Mouse (Mus musculus): Measurements from ENCODE around the gene Slc26a9. TPM values are rescaled to one million over a fixed set of nuclear protein-coding genes. Genes with fewer than 3 reads are reported as not detected.

Gene Slc26a9
- total RNA-seq, 2 experiments from 2014 or later = not detected

- no peak for DNase-seq (ENCODE audit: low spot score in 2 of 2)
These were observed 9.1 kb upstream of the Slc26a9 start for GRCm38 (mm10) chr1:131734657-131735273.

DNA sequence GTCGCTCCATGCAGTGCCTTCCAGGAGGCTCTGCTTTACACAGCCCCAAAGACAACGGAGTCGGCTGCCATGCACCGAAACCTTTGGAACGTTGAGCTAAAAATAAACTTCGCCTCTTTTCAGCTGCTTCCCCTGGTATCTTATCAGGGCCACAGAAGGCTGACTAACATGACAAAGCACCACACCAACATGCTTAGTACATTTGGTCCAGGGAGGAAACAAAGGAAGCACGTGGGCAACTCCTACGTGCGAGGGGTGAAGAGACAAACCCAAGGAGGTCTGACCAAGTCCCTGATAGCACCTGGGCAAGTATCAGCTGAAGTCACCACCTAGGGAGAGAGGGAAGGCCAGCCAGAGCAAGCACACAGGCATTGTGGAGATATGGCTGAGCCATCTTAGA, 7.3 kb upstream of the Slc26a9 start:
- DNase-seq (ENCODE audit: low spot score in 2 of 2) = no peak

DNA sequence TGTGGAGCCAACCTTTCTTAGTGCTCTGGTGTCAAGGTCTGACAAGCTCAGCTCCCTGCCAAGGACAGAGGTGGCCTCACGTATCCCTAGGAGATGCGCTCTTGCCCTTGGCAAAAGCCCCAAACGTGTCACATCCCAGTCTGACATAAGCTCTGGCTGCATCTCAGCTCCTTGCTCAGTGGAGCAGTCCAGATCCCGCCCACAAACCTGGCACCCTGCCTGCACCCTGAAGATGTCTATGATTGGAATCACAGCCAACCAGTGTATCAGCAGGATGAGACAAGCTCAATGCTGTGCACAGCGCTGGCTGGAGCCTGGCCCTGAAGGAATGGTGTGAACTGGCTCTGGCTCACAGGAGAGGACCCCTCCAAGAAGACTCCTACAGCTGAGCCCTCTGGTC, 6.6 kb upstream of the Slc26a9 start:
- DNase-seq (ENCODE audit: low spot score in 2 of 2) = peak; percentile 88 to 91

DNA sequence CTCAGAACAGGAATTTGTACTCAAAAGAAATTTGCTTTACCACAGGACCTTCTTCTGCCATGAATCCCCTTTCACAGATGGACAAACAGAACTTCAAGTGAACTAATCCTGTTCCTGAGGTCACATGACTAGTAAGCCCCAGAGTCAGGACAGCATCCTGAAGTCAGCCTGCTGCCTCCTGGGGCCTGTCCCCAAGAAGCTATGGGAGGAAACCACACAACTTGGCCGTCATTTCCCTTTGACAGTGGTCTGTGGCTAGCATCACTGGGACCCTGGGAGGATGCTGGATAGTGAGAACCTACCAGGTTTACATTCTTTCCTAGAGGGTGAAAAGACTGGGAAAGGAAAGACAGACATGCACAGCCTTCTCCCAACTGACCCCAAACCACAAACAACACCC, 5.1 kb upstream of the Slc26a9 start:
- DNase-seq (ENCODE audit: low spot score in 2 of 2) = no peak

GRCm38 (mm10) chr1:131739481-131740160, 4.2 kb upstream of the Slc26a9 start:
- no peak for DNase-seq (ENCODE audit: low spot score in 2 of 2)

- DNase-seq (ENCODE audit: low spot score in 2 of 2) = no peak
These were observed 1.6 kb downstream of the Slc26a9 start for GRCm38 (mm10) chr1:131745391-131745790.

DNA sequence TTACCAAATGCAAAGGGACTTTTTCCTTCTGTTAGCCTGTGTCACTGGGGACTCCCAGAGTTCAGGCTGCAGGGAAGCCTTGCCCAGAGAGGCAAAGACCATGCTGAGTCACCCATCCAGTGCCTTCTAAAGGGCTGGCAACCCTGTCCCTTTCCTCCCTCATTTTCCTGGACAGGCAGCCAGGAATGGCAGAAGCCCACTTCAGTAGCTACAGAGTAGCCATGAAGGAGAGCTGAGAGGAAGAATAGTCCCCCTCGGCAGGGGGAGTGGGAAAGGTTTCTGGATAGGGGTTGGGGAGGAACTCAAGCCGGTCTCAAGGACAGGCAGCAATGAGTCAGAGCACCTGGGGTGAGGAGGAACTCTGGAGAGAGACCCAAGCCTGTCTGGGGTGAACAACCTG, 3.9 kb downstream of the Slc26a9 start:
- DNase-seq (ENCODE audit: low spot score in 2 of 2) = no peak

GRCm38 (mm10) chr1:131748636-131749035, 4.8 kb downstream of the Slc26a9 start:
- DNase-seq (ENCODE audit: low spot score in 2 of 2) = no peak

DNA sequence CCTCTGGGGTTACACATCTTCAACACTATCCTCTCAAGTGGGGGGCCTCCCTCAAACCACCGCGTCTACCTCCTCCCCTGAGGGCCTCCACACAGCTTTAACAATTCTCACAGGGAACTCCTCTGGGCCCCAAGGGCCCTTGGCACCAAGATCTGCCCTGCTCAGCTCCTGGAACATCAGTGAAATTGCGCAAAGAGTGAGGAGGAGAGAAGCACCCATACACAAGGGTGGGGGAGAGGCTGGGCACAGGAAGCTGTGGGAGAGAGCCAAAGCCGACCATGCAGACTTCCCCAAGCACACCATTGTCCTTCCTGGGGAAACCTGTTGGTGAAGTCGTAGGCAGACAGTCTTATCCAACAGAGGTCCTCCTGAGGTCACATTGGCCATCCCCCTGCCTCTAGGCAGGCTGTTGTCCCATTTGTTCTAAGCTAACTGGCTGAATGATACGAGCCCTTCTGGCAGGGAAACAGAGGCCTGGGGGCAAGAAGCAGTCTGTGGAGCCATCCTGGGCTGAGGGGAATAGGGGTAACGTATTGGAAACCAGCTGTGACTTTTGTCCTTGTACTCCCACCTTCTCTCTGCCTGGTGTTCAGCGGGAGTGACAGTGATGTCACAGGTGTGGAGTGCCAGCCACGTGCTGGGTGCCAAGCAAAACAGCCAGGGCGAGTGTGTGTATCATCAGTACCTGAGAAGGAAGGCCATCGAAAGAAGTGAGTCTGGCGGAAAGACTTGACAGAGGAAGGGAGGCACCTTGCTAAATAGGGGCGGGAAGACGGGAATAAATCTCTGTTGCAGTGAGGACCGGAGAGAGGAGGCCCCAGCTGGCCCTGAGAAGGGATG, 6.1 kb downstream of the Slc26a9 start:
- no peak for DNase-seq (ENCODE audit: low spot score in 2 of 2)

GRCm38 (mm10) chr1:131751181-131751890, 7.5 kb downstream of the Slc26a9 start:
- no peak for DNase-seq (ENCODE audit: low spot score in 2 of 2)

- DNase-seq (ENCODE audit: low spot score in 2 of 2) = no peak
These were observed 8.1 kb downstream of the Slc26a9 start for GRCm38 (mm10) chr1:131751891-131752311.

DNA sequence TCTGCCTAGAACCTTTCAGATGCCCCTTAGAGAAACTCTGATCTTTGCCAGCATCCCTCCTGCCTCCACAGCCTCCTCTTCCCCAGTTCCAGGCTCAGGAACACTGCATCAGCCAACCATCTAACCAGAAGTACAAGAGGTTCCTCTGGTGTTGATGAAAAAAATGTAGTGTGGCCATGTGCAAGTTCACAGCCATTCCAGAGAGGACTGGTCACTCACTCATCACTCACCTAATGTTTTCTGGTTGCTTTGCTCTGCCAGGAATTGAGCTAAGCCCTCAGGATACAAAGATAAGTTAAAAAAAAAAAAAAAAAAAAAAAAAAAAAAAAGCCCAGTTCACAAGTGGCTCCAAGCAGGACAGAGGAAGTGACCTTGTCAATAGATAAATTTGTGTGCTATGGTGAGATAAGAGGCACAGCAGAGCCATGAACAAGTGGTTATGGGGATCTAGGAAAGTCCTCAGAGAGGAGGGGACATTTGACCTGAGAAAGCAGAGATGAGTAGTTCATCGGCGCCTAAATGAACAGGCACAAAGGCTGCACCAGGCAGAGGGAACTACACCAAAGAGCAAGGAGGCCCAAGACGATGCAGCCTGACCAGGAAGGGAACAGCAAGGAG, 10.5 kb downstream of the Slc26a9 start:
- no peak for DNase-seq (ENCODE audit: low spot score in 2 of 2)

DNA sequence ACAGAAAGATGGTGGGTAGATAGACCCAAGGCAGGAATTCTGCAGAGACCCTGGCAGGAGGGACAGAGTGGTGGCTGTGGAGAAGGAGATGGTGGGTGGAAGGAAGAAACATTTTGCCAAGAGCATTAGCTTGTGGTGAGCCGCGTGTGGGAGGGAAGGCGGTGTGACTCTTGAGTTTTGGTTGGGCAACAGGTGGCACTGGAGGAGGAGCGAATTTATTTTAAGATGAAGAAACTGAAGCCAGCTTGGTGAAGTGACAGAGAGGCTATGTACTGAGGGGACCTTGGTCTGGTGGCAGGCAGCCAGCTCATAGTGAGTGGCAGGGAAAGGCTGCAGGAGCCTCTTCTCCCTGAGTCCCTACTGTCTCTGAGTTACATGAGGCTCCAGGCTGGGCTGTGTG, 11.1 kb downstream of the Slc26a9 start:
- peak; percentile 58 to 65 for DNase-seq (ENCODE audit: low spot score in 2 of 2)

GRCm38 (mm10) chr1:131757211-131757610, 13.4 kb downstream of the Slc26a9 start:
- DNase-seq (ENCODE audit: low spot score in 2 of 2) = no peak

GRCm38 (mm10) chr1:131758796-131759195, 15.0 kb downstream of the Slc26a9 start:
- DNase-seq (ENCODE audit: low spot score in 2 of 2) = no peak

DNA sequence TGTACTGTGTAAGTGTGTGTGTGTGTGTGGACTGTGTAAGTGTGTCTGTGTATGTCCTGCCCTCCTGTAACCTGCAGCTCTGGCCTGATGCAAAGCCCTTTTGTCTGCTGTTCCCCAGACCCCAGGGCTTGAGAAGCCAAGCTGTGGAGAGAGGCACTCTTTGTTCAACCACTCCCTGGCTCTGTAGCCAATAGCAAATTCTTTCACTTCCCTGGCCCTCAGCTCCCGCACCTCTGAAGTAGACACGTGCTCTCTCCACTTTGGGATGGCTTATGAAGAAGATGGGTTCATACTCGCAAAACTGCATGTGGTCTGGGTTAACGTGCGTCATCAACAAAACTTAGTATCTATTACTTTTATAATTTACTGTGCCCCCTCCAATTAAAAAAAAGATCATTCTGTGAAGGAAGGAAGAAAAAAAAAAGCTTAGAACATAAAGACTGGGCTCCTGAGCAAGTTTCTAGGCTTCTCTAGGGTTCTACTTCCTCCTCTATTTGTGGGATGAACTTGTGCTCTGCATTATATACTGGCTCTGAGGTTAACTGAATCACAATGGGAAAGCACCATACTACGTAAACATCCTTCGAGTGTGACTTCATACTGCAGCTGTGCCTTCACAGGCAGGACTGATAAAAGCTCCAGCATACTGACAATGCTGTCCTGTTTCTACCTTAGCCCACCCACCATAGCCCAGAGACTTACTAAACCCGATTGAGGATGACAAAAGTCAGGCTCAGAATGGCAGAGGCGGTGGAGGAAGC, 16.0 kb downstream of the Slc26a9 start:
- no peak for DNase-seq (ENCODE audit: low spot score in 2 of 2)

GRCm38 (mm10) chr1:131760428-131760820, 16.6 kb downstream of the Slc26a9 start:
- DNase-seq (ENCODE audit: low spot score in 2 of 2) = no peak

GRCm38 (mm10) chr1:131761079-131761831, 17.4 kb downstream of the Slc26a9 start:
- no peak for DNase-seq (ENCODE audit: low spot score in 2 of 2)

DNA sequence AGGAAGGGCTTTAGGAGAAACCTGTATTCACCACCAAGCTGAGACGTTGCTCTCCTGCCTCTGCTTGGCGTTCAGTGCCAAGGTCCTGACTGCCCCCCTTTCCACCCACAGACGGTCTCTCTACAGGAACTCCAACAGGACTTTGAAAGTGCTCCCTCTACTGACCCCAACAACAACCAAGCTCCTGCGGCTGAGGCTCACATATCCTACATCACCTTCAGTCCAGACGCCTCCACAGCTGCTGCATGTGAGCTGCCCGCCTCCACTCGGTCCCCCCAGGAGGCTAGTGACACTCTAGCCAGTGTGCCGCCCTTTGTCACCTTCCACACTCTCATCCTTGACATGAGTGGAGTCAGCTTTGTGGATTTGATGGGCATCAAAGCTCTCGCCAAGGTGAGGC, 19.9 kb downstream of the Slc26a9 start:
- DNase-seq (ENCODE audit: low spot score in 2 of 2) = no peak

Data from adrenal gland, adult 18-20 months (tissue).